Mouse (Mus musculus): ENCODE measurements around the gene Slc35c1. TPM values are rescaled to one million over a fixed set of nuclear protein-coding genes. Genes with fewer than 3 reads are reported as not detected.

Slc35c1 gene
- polyA plus RNA-seq, 1 experiment from 2014 or later, result 9.3 TPM

- H3K36me3 ChIP-seq (replicated peaks; ENCODE audit: insufficient read depth, low read length), result no peaks in the 10 kb centered on the region
- no peak overlapping the region for H3K4me3 ChIP-seq (ENCODE audit: low read depth, low read length)
- DNase-seq, result no peak
- H3K4me2 ChIP-seq (ENCODE audit: low read depth, low read length), result no peak overlapping the region
- H3K4me1 ChIP-seq (ENCODE audit: insufficient read depth), result peaks cover 33% of the 10 kb centered on the region
- H3K27me3 ChIP-seq (ENCODE audit: insufficient read depth, low read length), result 0 out of 2 replicates have a peak, but pooled peaks cover 6% of the 10 kb centered on the region
- WGBS (ENCODE audit: insufficient replicate concordance), result 50% methylated on average over 2 of the region's 2 CpGs
- H3K9ac ChIP-seq (replicated peaks), result no peak overlapping the region
- no peaks in the 10 kb centered on the region for H3K9me3 ChIP-seq (ENCODE audit: low read length)
- ATAC-seq, result no peak
- TF ChIP-seq CTCF (IDR thresholded peaks at IDR 0.05; ENCODE audit: low read depth) (no peak), EP300 (IDR thresholded peaks at IDR 0.05; ENCODE audit: low read depth) (no peak)
- H3K27ac ChIP-seq (ENCODE audit: low read depth), result no peak overlapping the region
Observed at GRCm38 (mm10) chr2:92486911-92487310, 26.6 kb upstream of the Slc35c1 start.

- H3K4me2 ChIP-seq (ENCODE audit: low read depth, low read length), result peak overlapping the region; percentile 66
- ATAC-seq (peak; percentile 52; the same call in 1 of the 2 replicates), DNase-seq (peak; percentile 84)
- TF ChIP-seq CTCF (IDR thresholded peaks at IDR 0.05; ENCODE audit: low read depth) (peak; percentile 97), EP300 (IDR thresholded peaks at IDR 0.05; ENCODE audit: low read depth) (no peak)
- H3K36me3 ChIP-seq (replicated peaks; ENCODE audit: insufficient read depth, low read length), result no peaks in the 10 kb centered on the region
- no peak overlapping the region for H3K9ac ChIP-seq (replicated peaks)
- peaks cover 33% of the 10 kb centered on the region for H3K4me1 ChIP-seq (ENCODE audit: insufficient read depth)
- H3K4me3 ChIP-seq (ENCODE audit: low read depth, low read length), result 0 out of 2 replicates have a peak overlapping the region, but pooled peaks have one; percentile 2
- no peak overlapping the region for H3K27ac ChIP-seq (ENCODE audit: low read depth)
- H3K9me3 ChIP-seq (ENCODE audit: low read length), result no peaks in the 10 kb centered on the region
- H3K27me3 ChIP-seq (ENCODE audit: insufficient read depth, low read length), result 0 out of 2 replicates have a peak, but pooled peaks cover 6% of the 10 kb centered on the region
- 3% methylated on average over 11 of the region's 11 CpGs for WGBS (ENCODE audit: insufficient replicate concordance)
Observed at GRCm38 (mm10) chr2:92486403-92486802, 26.1 kb upstream of the Slc35c1 start.

GRCm38 (mm10) chr2:92485640-92486295 is 25.4 kb upstream of the Slc35c1 start:
- H3K9me3 ChIP-seq (ENCODE audit: low read length), result no peaks in the 10 kb centered on the region
- 0 out of 2 replicates have a peak overlapping the region, but pooled peaks have one; percentile 2 for H3K4me3 ChIP-seq (ENCODE audit: low read depth, low read length)
- no peak overlapping the region for H3K9ac ChIP-seq (replicated peaks)
- 0 out of 2 replicates have a peak, but pooled peaks cover 6% of the 10 kb centered on the region for H3K27me3 ChIP-seq (ENCODE audit: insufficient read depth, low read length)
- H3K27ac ChIP-seq (ENCODE audit: low read depth), result no peak overlapping the region
- peak; percentile 78 for DNase-seq
- peak overlapping the region; percentile 66 for H3K4me2 ChIP-seq (ENCODE audit: low read depth, low read length)
- WGBS (ENCODE audit: insufficient replicate concordance), result 7% methylated on average over 15 of the region's 15 CpGs
- H3K36me3 ChIP-seq (replicated peaks; ENCODE audit: insufficient read depth, low read length), result no peaks in the 10 kb centered on the region
- H3K4me1 ChIP-seq (ENCODE audit: insufficient read depth), result peaks cover 33% of the 10 kb centered on the region
- peak; percentile 56; the same call in 1 of the 2 replicates for ATAC-seq
- TF ChIP-seq EP300 (IDR thresholded peaks at IDR 0.05; ENCODE audit: low read depth) (no peak), CTCF (IDR thresholded peaks at IDR 0.05; ENCODE audit: low read depth) (peak; percentile 81)

GRCm38 (mm10) chr2:92484256-92485025 is 24.1 kb upstream of the Slc35c1 start:
- TF ChIP-seq CTCF (IDR thresholded peaks at IDR 0.05; ENCODE audit: low read depth), result no peak
- TF ChIP-seq EP300 (IDR thresholded peaks at IDR 0.05; ENCODE audit: low read depth), result no peak
- Histone ChIP-seq H3K4me1 (ENCODE audit: insufficient read depth) (peaks cover 33% of the 10 kb centered on the region), H3K27me3 (ENCODE audit: insufficient read depth, low read length) (0 out of 2 replicates have a peak, but pooled peaks cover 6% of the 10 kb centered on the region), H3K9me3 (ENCODE audit: low read length) (no peaks in the 10 kb centered on the region), H3K4me2 (ENCODE audit: low read depth, low read length) (peak overlapping the region; percentile 66), H3K27ac (ENCODE audit: low read depth) (peak overlapping the region; percentile 70), H3K36me3 (replicated peaks; ENCODE audit: insufficient read depth, low read length) (no peaks in the 10 kb centered on the region), H3K4me3 (ENCODE audit: low read depth, low read length) (peak overlapping the region; percentile 28), H3K9ac (replicated peaks) (no peak overlapping the region)
- ATAC-seq (peak; percentile 32), DNase-seq (peak; percentile 45)
- 20% methylated on average over 23 of the region's 23 CpGs for WGBS (ENCODE audit: insufficient replicate concordance)

GRCm38 (mm10) chr2:92483505-92483904 is 23.2 kb upstream of the Slc35c1 start:
- TF ChIP-seq EP300 (IDR thresholded peaks at IDR 0.05; ENCODE audit: low read depth) (no peak), CTCF (IDR thresholded peaks at IDR 0.05; ENCODE audit: low read depth) (no peak)
- DNase-seq (no peak), ATAC-seq (no peak)
- Histone ChIP-seq H3K27ac (ENCODE audit: low read depth) (peak overlapping the region; percentile 70; the same call in 1 of the 2 replicates), H3K4me3 (ENCODE audit: low read depth, low read length) (no peak overlapping the region), H3K4me1 (ENCODE audit: insufficient read depth) (peaks cover 33% of the 10 kb centered on the region), H3K36me3 (replicated peaks; ENCODE audit: insufficient read depth, low read length) (no peaks in the 10 kb centered on the region), H3K4me2 (ENCODE audit: low read depth, low read length) (peak overlapping the region; percentile 66; the same call in 1 of the 2 replicates), H3K27me3 (ENCODE audit: insufficient read depth, low read length) (0 out of 2 replicates have a peak, but pooled peaks cover 6% of the 10 kb centered on the region), H3K9ac (replicated peaks) (no peak overlapping the region), H3K9me3 (ENCODE audit: low read length) (no peaks in the 10 kb centered on the region)
- 41% methylated on average over 5 of the region's 5 CpGs for WGBS (ENCODE audit: insufficient replicate concordance)

GRCm38 (mm10) chr2:92482551-92482950 is 22.2 kb upstream of the Slc35c1 start:
- Histone ChIP-seq H3K4me1 (ENCODE audit: insufficient read depth) (peaks cover 33% of the 10 kb centered on the region), H3K4me2 (ENCODE audit: low read depth, low read length) (no peak overlapping the region), H3K27me3 (ENCODE audit: insufficient read depth, low read length) (0 out of 2 replicates have a peak, but pooled peaks cover 6% of the 10 kb centered on the region), H3K36me3 (replicated peaks; ENCODE audit: insufficient read depth, low read length) (no peaks in the 10 kb centered on the region), H3K27ac (ENCODE audit: low read depth) (no peak overlapping the region), H3K9ac (replicated peaks) (no peak overlapping the region), H3K9me3 (ENCODE audit: low read length) (no peaks in the 10 kb centered on the region), H3K4me3 (ENCODE audit: low read depth, low read length) (no peak overlapping the region)
- no peak for ATAC-seq
- TF ChIP-seq EP300 (IDR thresholded peaks at IDR 0.05; ENCODE audit: low read depth), result no peak
- no peak for TF ChIP-seq CTCF (IDR thresholded peaks at IDR 0.05; ENCODE audit: low read depth)
- DNase-seq, result no peak
- WGBS (ENCODE audit: insufficient replicate concordance), result 13% methylated on average over 1 of the region's 1 CpGs

All from liver, postnatal 0 days (tissue).